Mouse (Mus musculus) monocyte, adult 2 months (primary cell): ENCODE results near the gene Tnfrsf9.

Experiments used
- DNase-seq, 2 experiments: peaks; one replicate each; pipeline ENCODE4 v3.0.0; 2022; ENCODE audit warnings: low spot score in 2 of 2, low read depth in 1 of 2

Gene Tnfrsf9

GRCm38 (mm10) chr4:150979455-150979854 is 65.1 kb downstream of the Tnfrsf9 start:
- DNase-seq: no peak

- no peak for DNase-seq
Observed at GRCm38 (mm10) chr4:150980153-150980552, 65.8 kb downstream of the Tnfrsf9 start.

GRCm38 (mm10) chr4:150990148-150990547 is 75.8 kb downstream of the Tnfrsf9 start:
- DNase-seq: no peak
